Mouse (Mus musculus): ENCODE measurements around the gene Gm45062. TPM values are rescaled to one million over a fixed set of nuclear protein-coding genes. Genes with fewer than 3 reads are reported as not detected.

Gm45062 gene
- 15.8 and 20.5 TPM in 2 replicates for polyA plus RNA-seq (2016; fragmentation: Nextera tagmentation; extraction: Ambion mirVana)

- WGBS, result under 1% methylated on average over 64 of the region's 64 CpGs
- Histone ChIP-seq H3K4me3 (peak within 1 kb of the TSS; percentile 80), H3K4me2 (replicated peaks) (peak within 1 kb of the TSS; percentile 82), H3K9me3 (no peaks in the 10 kb centered on the region), H3K36me3 (0 out of 2 replicates have a peak, but pooled peaks cover 3% of the 10 kb centered on the region), H3K4me1 (peaks cover 17% of the 10 kb centered on the region), H3K9ac (replicated peaks) (peak within 1 kb of the TSS; percentile 78), H3K27ac (replicated peaks) (peak within 1 kb of the TSS; percentile 80), H3K27me3 (no peaks in the 10 kb centered on the region)
- ATAC-seq (ENCODE audit: low FRiP score, low read depth), result peak; percentile 100
These were observed at the start of gene Gm45062, which contains the start of the genes Rpa3 and Umad1 for GRCm38 (mm10) chr6:8259004-8259666. Gm45062 (plus strand) TSS chr6:8259450. Rpa3 (minus strand) TSS chr6:8259173. Umad1 (plus strand) TSS chr6:8259288.

- Histone ChIP-seq H3K36me3 (peaks cover under 1% of the 10 kb centered on the region; the same call in 1 of the 2 replicates), H3K4me2 (replicated peaks) (peak overlapping the region; percentile 55), H3K9ac (replicated peaks) (peak overlapping the region; percentile 87), H3K9me3 (no peaks in the 10 kb centered on the region), H3K27me3 (no peaks in the 10 kb centered on the region), H3K4me3 (peak overlapping the region; percentile 79), H3K27ac (replicated peaks) (peak overlapping the region; percentile 94), H3K4me1 (peaks cover 11% of the 10 kb centered on the region)
- 11% methylated on average over 10 of the region's 10 CpGs for WGBS
- ATAC-seq (ENCODE audit: low FRiP score, low read depth), result no peak; the same call in 1 of the 2 replicates
These were observed 49.4 kb upstream of the Gm45062 start for GRCm38 (mm10) chr6:8209866-8210186.

- no peak for ATAC-seq (ENCODE audit: low FRiP score, low read depth)
- H3K9ac ChIP-seq (replicated peaks), result no peak overlapping the region
- peaks cover 9% of the 10 kb centered on the region for H3K36me3 ChIP-seq
- H3K9me3 ChIP-seq, result no peaks in the 10 kb centered on the region
- WGBS, result 89% methylated on average over 3 of the region's 3 CpGs
- no peak overlapping the region for H3K4me3 ChIP-seq
- H3K27me3 ChIP-seq, result no peaks in the 10 kb centered on the region
- H3K4me1 ChIP-seq, result peaks cover 11% of the 10 kb centered on the region
- no peak overlapping the region for H3K27ac ChIP-seq (replicated peaks)
- peak overlapping the region; percentile 55 for H3K4me2 ChIP-seq (replicated peaks)
These were observed 48.6 kb upstream of the Gm45062 start for GRCm38 (mm10) chr6:8210661-8211060.

GRCm38 (mm10) chr6:8227035-8227434 is 32.2 kb upstream of the Gm45062 start:
- Histone ChIP-seq H3K36me3 (peaks cover 17% of the 10 kb centered on the region), H3K4me2 (replicated peaks) (no peak overlapping the region), H3K27ac (replicated peaks) (no peak overlapping the region), H3K27me3 (no peaks in the 10 kb centered on the region), H3K4me3 (no peak overlapping the region), H3K4me1 (no peaks in the 10 kb centered on the region), H3K9me3 (no peaks in the 10 kb centered on the region), H3K9ac (replicated peaks) (no peak overlapping the region)
- 93% methylated on average over 3 of the region's 3 CpGs for WGBS
- no peak for ATAC-seq (ENCODE audit: low FRiP score, low read depth)

GRCm38 (mm10) chr6:8228596-8228995 is 30.7 kb upstream of the Gm45062 start:
- H3K4me3 ChIP-seq, result no peak overlapping the region
- H3K4me1 ChIP-seq, result no peaks in the 10 kb centered on the region
- no peaks in the 10 kb centered on the region for H3K9me3 ChIP-seq
- no peak overlapping the region for H3K9ac ChIP-seq (replicated peaks)
- ATAC-seq (ENCODE audit: low FRiP score, low read depth), result no peak
- H3K4me2 ChIP-seq (replicated peaks), result no peak overlapping the region
- H3K36me3 ChIP-seq, result peaks cover 18% of the 10 kb centered on the region; the same call in 1 of the 2 replicates
- no peak overlapping the region for H3K27ac ChIP-seq (replicated peaks)
- WGBS, result 88% methylated on average over 3 of the region's 3 CpGs
- no peaks in the 10 kb centered on the region for H3K27me3 ChIP-seq

GRCm38 (mm10) chr6:8258316-8258715 is 934 bp upstream of the Gm45062 start:
- Histone ChIP-seq H3K36me3 (0 out of 2 replicates have a peak, but pooled peaks cover 3% of the 10 kb centered on the region), H3K27me3 (no peaks in the 10 kb centered on the region), H3K27ac (replicated peaks) (peak overlapping the region; percentile 80; the same call in 1 of the 2 replicates), H3K9ac (replicated peaks) (peak overlapping the region; percentile 78), H3K4me2 (replicated peaks) (peak overlapping the region; percentile 74), H3K9me3 (no peaks in the 10 kb centered on the region), H3K4me3 (peak overlapping the region; percentile 80), H3K4me1 (peaks cover 17% of the 10 kb centered on the region)
- 11% methylated on average over 6 of the region's 6 CpGs for WGBS
- no peak for ATAC-seq (ENCODE audit: low FRiP score, low read depth)

- Histone ChIP-seq H3K27me3 (no peaks in the 10 kb centered on the region), H3K36me3 (0 out of 2 replicates have a peak, but pooled peaks cover 3% of the 10 kb centered on the region), H3K4me1 (peaks cover 17% of the 10 kb centered on the region), H3K9me3 (no peaks in the 10 kb centered on the region), H3K4me2 (replicated peaks) (peak overlapping the region; percentile 82), H3K9ac (replicated peaks) (peak overlapping the region; percentile 76), H3K27ac (replicated peaks) (peak overlapping the region; percentile 60), H3K4me3 (peak overlapping the region; percentile 80)
- no peak for ATAC-seq (ENCODE audit: low FRiP score, low read depth)
- WGBS, result 0% methylated on average over 8 of the region's 8 CpGs
These were observed 406 bp downstream of the Gm45062 start for GRCm38 (mm10) chr6:8259667-8260044.

- Histone ChIP-seq H3K4me2 (replicated peaks) (no peak overlapping the region), H3K36me3 (peaks cover 12% of the 10 kb centered on the region), H3K4me1 (no peaks in the 10 kb centered on the region), H3K27ac (replicated peaks) (no peak overlapping the region), H3K4me3 (no peak overlapping the region), H3K27me3 (no peaks in the 10 kb centered on the region), H3K9me3 (no peaks in the 10 kb centered on the region), H3K9ac (replicated peaks) (no peak overlapping the region)
- 89% methylated on average over 3 of the region's 3 CpGs for WGBS
- ATAC-seq (ENCODE audit: low FRiP score, low read depth), result no peak
These were observed 11.8 kb downstream of the Gm45062 start for GRCm38 (mm10) chr6:8271047-8271446.

- no peaks in the 10 kb centered on the region for H3K4me1 ChIP-seq
- no peaks in the 10 kb centered on the region for H3K9me3 ChIP-seq
- no peaks in the 10 kb centered on the region for H3K27me3 ChIP-seq
- ATAC-seq (ENCODE audit: low FRiP score, low read depth), result peak; percentile 70; the same call in 1 of the 2 replicates
- H3K36me3 ChIP-seq, result peaks cover 12% of the 10 kb centered on the region
- 37% methylated on average over 6 of the region's 6 CpGs for WGBS
- no peak overlapping the region for H3K4me2 ChIP-seq (replicated peaks)
- H3K27ac ChIP-seq (replicated peaks), result no peak overlapping the region
- no peak overlapping the region for H3K9ac ChIP-seq (replicated peaks)
- no peak overlapping the region for H3K4me3 ChIP-seq
These were observed 15.3 kb downstream of the Gm45062 start for GRCm38 (mm10) chr6:8274387-8275054.

- Histone ChIP-seq H3K9ac (replicated peaks) (no peak overlapping the region), H3K4me3 (no peak overlapping the region), H3K4me1 (no peaks in the 10 kb centered on the region), H3K4me2 (replicated peaks) (no peak overlapping the region), H3K27ac (replicated peaks) (no peak overlapping the region), H3K36me3 (peaks cover 12% of the 10 kb centered on the region), H3K9me3 (no peaks in the 10 kb centered on the region), H3K27me3 (no peaks in the 10 kb centered on the region)
- ATAC-seq (ENCODE audit: low FRiP score, low read depth), result peak; percentile 9; the same call in 1 of the 2 replicates
- WGBS, result 0% methylated on average over 1 of the region's 1 CpGs
These were observed 15.8 kb downstream of the Gm45062 start for GRCm38 (mm10) chr6:8275098-8275497.

GRCm38 (mm10) chr6:8276431-8276830 is 17.2 kb downstream of the Gm45062 start:
- Histone ChIP-seq H3K4me3 (no peak overlapping the region), H3K27me3 (no peaks in the 10 kb centered on the region), H3K4me1 (no peaks in the 10 kb centered on the region), H3K27ac (replicated peaks) (no peak overlapping the region), H3K4me2 (replicated peaks) (no peak overlapping the region), H3K36me3 (peaks cover 7% of the 10 kb centered on the region), H3K9ac (replicated peaks) (no peak overlapping the region), H3K9me3 (no peaks in the 10 kb centered on the region)
- WGBS, result 83% methylated on average over 4 of the region's 4 CpGs
- ATAC-seq (ENCODE audit: low FRiP score, low read depth), result no peak

GRCm38 (mm10) chr6:8278426-8279002 is 19.3 kb downstream of the Gm45062 start:
- H3K9ac ChIP-seq (replicated peaks), result no peak overlapping the region
- no peaks in the 10 kb centered on the region for H3K4me1 ChIP-seq
- H3K4me2 ChIP-seq (replicated peaks), result no peak overlapping the region
- no peak for ATAC-seq (ENCODE audit: low FRiP score, low read depth)
- H3K27me3 ChIP-seq, result no peaks in the 10 kb centered on the region
- H3K9me3 ChIP-seq, result no peaks in the 10 kb centered on the region
- no peaks in the 10 kb centered on the region for H3K36me3 ChIP-seq
- H3K27ac ChIP-seq (replicated peaks), result no peak overlapping the region
- H3K4me3 ChIP-seq, result no peak overlapping the region
- WGBS, result 77% methylated on average over 5 of the region's 5 CpGs
